Mouse (Mus musculus) hindbrain, embryonic 12.5 days (tissue): ENCODE data around the gene Trpm3. TPM values are rescaled to one million over a fixed set of nuclear protein-coding genes. Genes with fewer than 3 reads are reported as not detected.

Experiments used
- ATAC-seq: fragments of 200-750 bp; cut with Nextera tagmentation; 2 replicates; pipeline ENCODE4 v1.8.0; 2017; ENCODE audit warnings: moderate TSS enrichment; ENCODE audit not compliant: low FRiP score
- H3K27ac ChIP-seq: fragments of 300-500 bp; sonication (generic); 2 replicates; pipeline ENCODE4 v1.5.1; 2016; ENCODE audit warnings: mild to moderate bottlenecking
- H3K27me3 ChIP-seq: fragments of 300-500 bp; sonication (generic); 2 replicates; pipeline ENCODE4 v1.6.1; 2016; ENCODE audit warnings: mild to moderate bottlenecking
- H3K36me3 ChIP-seq: fragments of 300-500 bp; sonication (generic); 2 replicates; pipeline ENCODE4 v1.6.1; 2016; ENCODE audit warnings: mild to moderate bottlenecking
- H3K4me1 ChIP-seq: fragments of 300-500 bp; sonication (generic); 2 replicates; pipeline ENCODE4 v1.6.1; 2016
- H3K4me2 ChIP-seq: fragments of 300-500 bp; sonication (generic); replicated peaks from 2 replicates; pipeline ENCODE4 v1.6.1; 2016; ENCODE audit warnings: mild to moderate bottlenecking
- H3K4me3 ChIP-seq: fragments of 300-500 bp; sonication (generic); 2 replicates; pipeline ENCODE4 v1.5.1; 2016; ENCODE audit warnings: mild to moderate bottlenecking
- H3K9ac ChIP-seq: fragments of 300-500 bp; sonication (generic); 2 replicates; pipeline ENCODE4 v1.6.1; 2016; ENCODE audit warnings: mild to moderate bottlenecking, moderate library complexity
- H3K9me3 ChIP-seq: fragments of 300-500 bp; sonication (generic); replicated peaks from 2 replicates; pipeline ENCODE4 v1.6.1; 2016; ENCODE audit warnings: mild to moderate bottlenecking
- WGBS: fragments of 180-500 bp; shearing (Covaris S2); methylation state at CpG from one replicate; pipeline ENCODE4 v1.1.7; 2016; 5-methylcytosine and 5-hydroxymethylcytosine counted together
- polyA plus RNA-seq: library from polyadenylated mRNA; unstranded; fragments of >200 nt; fragmentation: Nextera tagmentation; extraction: Ambion mirVana; gene quantifications from 2 replicates; pipeline ENCODE4 v1.2.1, GENCODE M21; 2016

Trpm3 gene
- polyA plus RNA-seq, 1 experiment from 2014 or later: 23.8 TPM

- Histone ChIP-seq H3K27me3 (no peaks in the 10 kb centered on the region), H3K9me3 (no peaks in the 10 kb centered on the region), H3K36me3 (no peaks in the 10 kb centered on the region), H3K4me1 (peaks cover 15% of the 10 kb centered on the region), H3K4me2 (no peak overlapping the region), H3K4me3 (no peak overlapping the region), H3K9ac (no peak overlapping the region), H3K27ac (no peak overlapping the region)
- WGBS: 30% methylated on average over 5 of the region's 5 CpGs
- no peak for ATAC-seq
Measured at GRCm38 (mm10) chr19:22552179-22552578, 413.3 kb downstream of the Trpm3 start.

- 0 out of 2 replicates have a peak overlapping the region, but pooled peaks have one; percentile 1 for H3K27ac ChIP-seq
- H3K9ac ChIP-seq: no peak overlapping the region
- no peaks in the 10 kb centered on the region for H3K27me3 ChIP-seq
- no peaks in the 10 kb centered on the region for H3K9me3 ChIP-seq
- no peaks in the 10 kb centered on the region for H3K36me3 ChIP-seq
- 4% methylated on average over 7 of the region's 7 CpGs for WGBS
- 0 out of 2 replicates have a peak, but pooled peaks have one; percentile 52 for ATAC-seq
- peak overlapping the region; percentile 34 for H3K4me2 ChIP-seq
- H3K4me3 ChIP-seq: no peak overlapping the region
- peaks cover 15% of the 10 kb centered on the region for H3K4me1 ChIP-seq
Measured at GRCm38 (mm10) chr19:22554421-22554941, 415.6 kb downstream of the Trpm3 start.

- H3K27ac ChIP-seq: no peak overlapping the region
- H3K9ac ChIP-seq: no peak overlapping the region
- no peak for ATAC-seq
- no peaks in the 10 kb centered on the region for H3K36me3 ChIP-seq
- no peaks in the 10 kb centered on the region for H3K27me3 ChIP-seq
- H3K4me1 ChIP-seq: no peaks in the 10 kb centered on the region
- no peak overlapping the region for H3K4me3 ChIP-seq
- no peak overlapping the region for H3K4me2 ChIP-seq
- no peaks in the 10 kb centered on the region for H3K9me3 ChIP-seq
- WGBS: 71% methylated on average over 11 of the region's 11 CpGs
Measured at GRCm38 (mm10) chr19:22572396-22572795, 433.6 kb downstream of the Trpm3 start.

GRCm38 (mm10) chr19:22572849-22573248 lies 434.0 kb downstream of the Trpm3 start:
- no peak overlapping the region for H3K4me2 ChIP-seq
- H3K27ac ChIP-seq: no peak overlapping the region
- 81% methylated on average over 2 of the region's 2 CpGs for WGBS
- no peaks in the 10 kb centered on the region for H3K27me3 ChIP-seq
- H3K4me1 ChIP-seq: no peaks in the 10 kb centered on the region
- H3K36me3 ChIP-seq: no peaks in the 10 kb centered on the region
- no peak overlapping the region for H3K4me3 ChIP-seq
- no peak for ATAC-seq
- no peak overlapping the region for H3K9ac ChIP-seq
- H3K9me3 ChIP-seq: no peaks in the 10 kb centered on the region

- no peaks in the 10 kb centered on the region for H3K36me3 ChIP-seq
- no peaks in the 10 kb centered on the region for H3K4me1 ChIP-seq
- H3K27ac ChIP-seq: no peak overlapping the region
- ATAC-seq: no peak
- no peak overlapping the region for H3K9ac ChIP-seq
- 81% methylated on average over 4 of the region's 4 CpGs for WGBS
- no peaks in the 10 kb centered on the region for H3K9me3 ChIP-seq
- H3K4me3 ChIP-seq: no peak overlapping the region
- no peaks in the 10 kb centered on the region for H3K27me3 ChIP-seq
- no peak overlapping the region for H3K4me2 ChIP-seq
Measured at GRCm38 (mm10) chr19:22582120-22582745, 443.4 kb downstream of the Trpm3 start.

GRCm38 (mm10) chr19:22594492-22594891 lies 455.6 kb downstream of the Trpm3 start:
- Histone ChIP-seq H3K9ac (no peak overlapping the region), H3K27ac (no peak overlapping the region), H3K9me3 (no peaks in the 10 kb centered on the region), H3K4me1 (no peaks in the 10 kb centered on the region), H3K27me3 (no peaks in the 10 kb centered on the region), H3K4me3 (no peak overlapping the region), H3K36me3 (no peaks in the 10 kb centered on the region), H3K4me2 (no peak overlapping the region)
- 90% methylated on average over 3 of the region's 3 CpGs for WGBS
- no peak for ATAC-seq

GRCm38 (mm10) chr19:22595246-22595645 lies 456.4 kb downstream of the Trpm3 start:
- Histone ChIP-seq H3K36me3 (no peaks in the 10 kb centered on the region), H3K4me1 (no peaks in the 10 kb centered on the region), H3K9ac (no peak overlapping the region), H3K4me2 (no peak overlapping the region), H3K27ac (no peak overlapping the region), H3K9me3 (no peaks in the 10 kb centered on the region), H3K27me3 (no peaks in the 10 kb centered on the region), H3K4me3 (no peak overlapping the region)
- ATAC-seq: no peak
- 56% methylated on average over 2 of the region's 2 CpGs for WGBS

GRCm38 (mm10) chr19:22596715-22597114 lies 457.9 kb downstream of the Trpm3 start:
- WGBS: 63% methylated on average over 3 of the region's 3 CpGs
- ATAC-seq: no peak
- H3K4me3 ChIP-seq: no peak overlapping the region
- H3K9ac ChIP-seq: no peak overlapping the region
- H3K9me3 ChIP-seq: no peaks in the 10 kb centered on the region
- H3K27ac ChIP-seq: no peak overlapping the region
- H3K36me3 ChIP-seq: no peaks in the 10 kb centered on the region
- H3K4me2 ChIP-seq: no peak overlapping the region
- H3K4me1 ChIP-seq: no peaks in the 10 kb centered on the region
- no peaks in the 10 kb centered on the region for H3K27me3 ChIP-seq

GRCm38 (mm10) chr19:22604322-22604721 lies 465.5 kb downstream of the Trpm3 start:
- WGBS: 35% methylated on average over 4 of the region's 4 CpGs
- no peak overlapping the region for H3K4me3 ChIP-seq
- H3K27ac ChIP-seq: no peak overlapping the region
- H3K27me3 ChIP-seq: no peaks in the 10 kb centered on the region
- no peak for ATAC-seq
- H3K4me2 ChIP-seq: no peak overlapping the region
- H3K4me1 ChIP-seq: no peaks in the 10 kb centered on the region; the same call in 1 of the 2 replicates
- H3K36me3 ChIP-seq: no peaks in the 10 kb centered on the region
- H3K9ac ChIP-seq: no peak overlapping the region
- no peaks in the 10 kb centered on the region for H3K9me3 ChIP-seq

GRCm38 (mm10) chr19:22607985-22608684 lies 469.3 kb downstream of the Trpm3 start:
- no peak overlapping the region for H3K9ac ChIP-seq
- 73% methylated on average over 5 of the region's 5 CpGs for WGBS
- H3K36me3 ChIP-seq: no peaks in the 10 kb centered on the region
- H3K4me3 ChIP-seq: no peak overlapping the region
- no peak overlapping the region for H3K4me2 ChIP-seq
- no peak for ATAC-seq
- no peaks in the 10 kb centered on the region for H3K27me3 ChIP-seq
- no peaks in the 10 kb centered on the region; the same call in 1 of the 2 replicates for H3K4me1 ChIP-seq
- H3K9me3 ChIP-seq: no peaks in the 10 kb centered on the region
- H3K27ac ChIP-seq: no peak overlapping the region

- H3K36me3 ChIP-seq: no peaks in the 10 kb centered on the region
- H3K9me3 ChIP-seq: no peaks in the 10 kb centered on the region
- H3K4me1 ChIP-seq: no peaks in the 10 kb centered on the region
- no peaks in the 10 kb centered on the region for H3K27me3 ChIP-seq
- H3K4me2 ChIP-seq: no peak overlapping the region
- H3K4me3 ChIP-seq: no peak overlapping the region
- H3K27ac ChIP-seq: no peak overlapping the region
- 84% methylated on average over 2 of the region's 2 CpGs for WGBS
- no peak overlapping the region for H3K9ac ChIP-seq
- ATAC-seq: no peak
Measured at GRCm38 (mm10) chr19:22611621-22612020, 472.8 kb downstream of the Trpm3 start.

- no peak overlapping the region for H3K4me2 ChIP-seq
- H3K9ac ChIP-seq: no peak overlapping the region
- no peak for ATAC-seq
- 91% methylated on average over 6 of the region's 6 CpGs for WGBS
- H3K36me3 ChIP-seq: no peaks in the 10 kb centered on the region
- H3K27ac ChIP-seq: no peak overlapping the region
- H3K4me3 ChIP-seq: no peak overlapping the region
- no peaks in the 10 kb centered on the region for H3K9me3 ChIP-seq
- H3K4me1 ChIP-seq: no peaks in the 10 kb centered on the region
- no peaks in the 10 kb centered on the region for H3K27me3 ChIP-seq
Measured at GRCm38 (mm10) chr19:22615367-22615766, 476.5 kb downstream of the Trpm3 start.
